Mouse (Mus musculus) kidney, postnatal 10 days (tissue): Measurements from ENCODE around the gene Slc41a1.
A peak's percentile ranks its signal among the peaks of the same experiment; 100 is the strongest.

ENCODE experiments used
- DNase-seq: peaks from one replicate; pipeline ENCODE4 v3.0.0; 2021; ENCODE audit warnings: mixed read lengths

Slc41a1 gene

GRCm38 (mm10) chr1:131828297-131829126, 1.2 kb downstream of the Slc41a1 start:
- DNase-seq, result peak; percentile 71

- no peak for DNase-seq
These were observed 2.0 kb downstream of the Slc41a1 start for GRCm38 (mm10) chr1:131829279-131829678.

GRCm38 (mm10) chr1:131830561-131830960, 3.3 kb downstream of the Slc41a1 start:
- no peak for DNase-seq

- DNase-seq, result no peak
These were observed 3.8 kb downstream of the Slc41a1 start for GRCm38 (mm10) chr1:131830971-131831641.

GRCm38 (mm10) chr1:131837035-131837434, 9.7 kb downstream of the Slc41a1 start:
- no peak for DNase-seq

GRCm38 (mm10) chr1:131838542-131838941, 11.2 kb downstream of the Slc41a1 start:
- no peak for DNase-seq

- DNase-seq, result no peak
These were observed 12.0 kb downstream of the Slc41a1 start for GRCm38 (mm10) chr1:131839279-131839678.

GRCm38 (mm10) chr1:131842221-131842620, 14.9 kb downstream of the Slc41a1 start:
- no peak for DNase-seq

- no peak for DNase-seq
These were observed 16.5 kb downstream of the Slc41a1 start for GRCm38 (mm10) chr1:131843758-131844157.

- DNase-seq, result no peak
These were observed 17.6 kb downstream of the Slc41a1 start for GRCm38 (mm10) chr1:131844883-131845282.

- peak; percentile 65 for DNase-seq
These were observed 19.0 kb downstream of the Slc41a1 start for GRCm38 (mm10) chr1:131846255-131846654.

- DNase-seq, result no peak
These were observed 34.5 kb downstream of the Slc41a1 start for GRCm38 (mm10) chr1:131861811-131862210.

- DNase-seq, result no peak
These were observed 38.3 kb downstream of the Slc41a1 start for GRCm38 (mm10) chr1:131865596-131865995.

- no peak for DNase-seq
These were observed 39.2 kb downstream of the Slc41a1 start for GRCm38 (mm10) chr1:131866304-131866999.

GRCm38 (mm10) chr1:131867093-131867945, 40.0 kb downstream of the Slc41a1 start, which contains the start of gene Rab29:
Gene Rab29 (plus strand): TSS chr1:131867224.
- peak; percentile 96 for DNase-seq

- no peak for DNase-seq
These were observed 40.6 kb downstream of the Slc41a1 start for GRCm38 (mm10) chr1:131867946-131868290.

GRCm38 (mm10) chr1:131869561-131869960, 42.3 kb downstream of the Slc41a1 start:
- no peak for DNase-seq

- DNase-seq, result no peak
These were observed 45.6 kb downstream of the Slc41a1 start for GRCm38 (mm10) chr1:131872856-131873255.

GRCm38 (mm10) chr1:131879816-131880215, 52.5 kb downstream of the Slc41a1 start:
- DNase-seq, result no peak

GRCm38 (mm10) chr1:131882787-131883186, 55.5 kb downstream of the Slc41a1 start:
- DNase-seq, result peak; percentile 31

- no peak for DNase-seq
These were observed 58.9 kb downstream of the Slc41a1 start for GRCm38 (mm10) chr1:131886173-131886572.

GRCm38 (mm10) chr1:131886641-131887040, 59.3 kb downstream of the Slc41a1 start:
- DNase-seq, result no peak
